Mouse (Mus musculus) MEL (cell line): ENCODE results near the gene Rhobtb1. TPM values are rescaled to one million over a fixed set of nuclear protein-coding genes. Genes with fewer than 3 reads are reported as not detected.

Experiments used
- DNase-seq: peaks from one replicate; pipeline ENCODE4 v3.0.0; 2011; ENCODE audit warnings: low read depth, low spot score
- H3K27ac ChIP-seq: 2 replicates; pipeline ENCODE4 v1.5.1; 2012; ENCODE audit warnings: low read depth, mild to moderate bottlenecking, control low read depth, low read length, moderate library complexity; ENCODE audit not compliant: control insufficient read depth
- H3K27me3 ChIP-seq, 2 experiments: fragments of 150-350 bp in 1 of 2; sonication (generic) in 1 of 2; 2 replicates each; pipeline ENCODE4 v1.6.1; 2012; ENCODE audit warnings: low read length in 2 of 2, mild to moderate bottlenecking in 2 of 2, improper control_type of control experiment in 1 of 2, moderate library complexity in 1 of 2; ENCODE audit not compliant: insufficient read depth in 2 of 2, control insufficient read depth in 1 of 2
- H3K36me3 ChIP-seq, 2 experiments: 2 replicates each; pipeline ENCODE4 v1.6.1; 2012 to 2014; ENCODE audit warnings: low read length in 2 of 2, improper control_type of control experiment in 1 of 2, inconsistent platforms in 1 of 2, mild to moderate bottlenecking in 1 of 2; ENCODE audit not compliant: insufficient read depth in 2 of 2, control insufficient read depth in 1 of 2
- H3K4me1 ChIP-seq, 2 experiments: fragments of 150-350 bp in 1 of 2; sonication (generic) in 1 of 2; 2 replicates each; pipeline ENCODE4 v1.6.1; 2012; ENCODE audit warnings: low read length in 2 of 2, improper control_type of control experiment in 1 of 2, mild to moderate bottlenecking in 1 of 2; ENCODE audit not compliant: insufficient read depth in 2 of 2, control insufficient read depth in 1 of 2
- H3K4me3 ChIP-seq, 2 experiments: fragments of 150-350 bp in 1 of 2; sonication (generic) in 1 of 2; 2 replicates each; pipeline ENCODE4 v1.5.1; 2012; ENCODE audit warnings: low read depth in 2 of 2, low read length in 2 of 2, mild to moderate bottlenecking in 2 of 2, moderate library complexity in 2 of 2, control low read depth in 1 of 2, improper control_type of control experiment in 1 of 2; ENCODE audit not compliant: control insufficient read depth in 1 of 2, insufficient read depth in 1 of 2
- H3K79me2 ChIP-seq: 2 replicates; pipeline ENCODE4 v1.6.1; 2012; ENCODE audit warnings: mild to moderate bottlenecking, low read length, moderate library complexity; ENCODE audit not compliant: control insufficient read depth, poor library complexity, insufficient read depth
- H3K9ac ChIP-seq: 2 replicates; pipeline ENCODE4 v1.6.1; 2012; ENCODE audit warnings: low read depth, mild to moderate bottlenecking, control low read depth, low read length, moderate library complexity; ENCODE audit not compliant: control insufficient read depth, poor library complexity, severe bottlenecking
- H3K9me3 ChIP-seq: fragments of 150-350 bp; sonication (generic); replicated peaks from 2 replicates; pipeline ENCODE4 v1.6.1; 2012; ENCODE audit warnings: mild to moderate bottlenecking, low read length, improper control_type of control experiment, moderate library complexity; ENCODE audit not compliant: insufficient read depth
- BHLHE40 ChIP-seq: IDR thresholded peaks from 2 replicates; pipeline ENCODE4 v1.6.1; 2012; ENCODE audit warnings: low read depth, mild to moderate bottlenecking, inconsistent platforms, low read length, improper control_type of control experiment, borderline replicate concordance
- CHD1 ChIP-seq: IDR thresholded peaks from 2 replicates; pipeline ENCODE4 v1.6.1; 2012; ENCODE audit warnings: low read depth, mild to moderate bottlenecking, inconsistent platforms, low read length, improper control_type of control experiment
- GABPA ChIP-seq: IDR thresholded peaks from 2 replicates; pipeline ENCODE4 v1.6.1; 2012; ENCODE audit warnings: low read depth, mild to moderate bottlenecking, inconsistent platforms, low read length, improper control_type of control experiment, moderate library complexity
- GATA1 ChIP-seq: IDR thresholded peaks from 2 replicates; pipeline ENCODE4 v1.6.1; 2011; ENCODE audit warnings: low read depth, low read length, improper control_type of control experiment
- HCFC1 ChIP-seq: IDR thresholded peaks from 2 replicates; pipeline ENCODE4 v1.6.1; 2012; ENCODE audit warnings: low read depth, mild to moderate bottlenecking, inconsistent platforms, low read length, improper control_type of control experiment, moderate library complexity
- JUND ChIP-seq: IDR thresholded peaks from 2 replicates; pipeline ENCODE4 v1.6.1; 2011; ENCODE audit warnings: low read depth, mild to moderate bottlenecking, improper control_type of control experiment, low read length
- MAX ChIP-seq: IDR thresholded peaks from 2 replicates; pipeline ENCODE4 v1.6.1; 2011; ENCODE audit warnings: low read length, improper control_type of control experiment
- MAZ ChIP-seq: IDR thresholded peaks from 2 replicates; pipeline ENCODE4 v1.6.1; 2012; ENCODE audit warnings: low read depth, mild to moderate bottlenecking, inconsistent platforms, low read length, improper control_type of control experiment
- NELFE ChIP-seq: IDR thresholded peaks from 2 replicates; pipeline ENCODE4 v1.6.1; 2011; ENCODE audit warnings: low read depth, low read length, improper control_type of control experiment
- POLR2A ChIP-seq, 2 experiments: IDR thresholded peaks; 2 replicates each; pipeline ENCODE4 v1.6.1; 2011 to 2012; ENCODE audit warnings: low read length in 2 of 2, mild to moderate bottlenecking in 2 of 2, control low read depth in 1 of 2, improper control_type of control experiment in 1 of 2, low read depth in 1 of 2, moderate library complexity in 1 of 2; ENCODE audit not compliant: control insufficient read depth in 1 of 2, insufficient read depth in 1 of 2, poor library complexity in 1 of 2
- RCOR1 ChIP-seq: IDR thresholded peaks from 2 replicates; pipeline ENCODE4 v1.6.1; 2012; ENCODE audit warnings: low read depth, mild to moderate bottlenecking, inconsistent platforms, low read length, improper control_type of control experiment
- SIN3A ChIP-seq: IDR thresholded peaks from 2 replicates; pipeline ENCODE4 v1.6.1; 2012; ENCODE audit warnings: low read length, improper control_type of control experiment, inconsistent platforms
- SMC3 ChIP-seq: IDR thresholded peaks from 2 replicates; pipeline ENCODE4 v1.6.1; 2011; ENCODE audit warnings: low read depth, low read length, improper control_type of control experiment
- TAL1 ChIP-seq: IDR thresholded peaks from 2 replicates; pipeline ENCODE4 v1.6.1; 2012; ENCODE audit warnings: mild to moderate bottlenecking, inconsistent platforms, low read length, moderate library complexity, mixed read lengths
- TBP ChIP-seq: IDR thresholded peaks from 2 replicates; pipeline ENCODE4 v1.8.0; 2011; ENCODE audit warnings: low read depth, low read length, improper control_type of control experiment
- USF2 ChIP-seq, 2 experiments: IDR thresholded peaks; 2 replicates each; pipeline ENCODE4 v1.6.1; 2011 to 2012; ENCODE audit warnings: improper control_type of control experiment in 2 of 2, low read length in 2 of 2, borderline replicate concordance in 1 of 2, inconsistent platforms in 1 of 2, low read depth in 1 of 2, mild to moderate bottlenecking in 1 of 2; ENCODE audit not compliant: insufficient read depth in 1 of 2
- ZMIZ1 ChIP-seq: IDR thresholded peaks from 2 replicates; pipeline ENCODE4 v1.6.1; 2012; ENCODE audit warnings: low read depth, mild to moderate bottlenecking, inconsistent platforms, low read length, improper control_type of control experiment, moderate library complexity
- ZNF384 ChIP-seq: IDR thresholded peaks from 2 replicates; pipeline ENCODE4 v1.6.1; 2012; ENCODE audit warnings: low read depth, mild to moderate bottlenecking, inconsistent platforms, low read length, improper control_type of control experiment
- polyA plus RNA-seq, 2 experiments: library from polyadenylated mRNA; stranded (reverse) in 1 of 2; unstranded in 1 of 2; fragments of >175 nt in 1 of 2; fragments of >200 nt in 1 of 2; gene quantifications; 2 replicates each; pipeline versions ENCODE4 v1.2.1 to v1.2.4; 2012; ENCODE audit warnings: low replicate concordance in 2 of 2, low read depth in 1 of 2; ENCODE audit not compliant: insufficient read length in 2 of 2, insufficient read depth in 1 of 2, missing spikeins in 1 of 2
- total RNA-seq: library from RNA; depleted of rRNA; stranded (reverse); fragments of 300-350 nt; gene quantifications from 2 replicates; pipeline ENCODE4 v1.2.3, GENCODE M21; 2012

The Rhobtb1 gene
- total and polyA plus RNA-seq, 3 experiments, result not detected

- H3K27ac ChIP-seq, result no peak overlapping the region
- no peak overlapping the region for H3K9ac ChIP-seq
- H3K36me3 ChIP-seq, result no peaks in the 10 kb centered on the region
- no peak for DNase-seq
- no peaks in the 10 kb centered on the region for H3K79me2 ChIP-seq
- no peak overlapping the region for H3K4me3 ChIP-seq
- no peaks in the 10 kb centered on the region for H3K4me1 ChIP-seq
- TF ChIP-seq MAX, result no peak
- TF ChIP-seq CHD1, result no peak
- no peak for TF ChIP-seq TAL1
- no peak for TF ChIP-seq GABPA
- no peaks in the 10 kb centered on the region for H3K27me3 ChIP-seq
- H3K9me3 ChIP-seq, result no peaks in the 10 kb centered on the region
These were observed 74.7 kb downstream of the Rhobtb1 start for GRCm38 (mm10) chr10:69225951-69226350.

GRCm38 (mm10) chr10:69237185-69237584 is 86.0 kb downstream of the Rhobtb1 start:
- H3K4me1 ChIP-seq, result no peaks in the 10 kb centered on the region
- H3K36me3 ChIP-seq, result no peaks in the 10 kb centered on the region
- no peak overlapping the region for H3K4me3 ChIP-seq
- H3K9ac ChIP-seq, result no peak overlapping the region
- no peaks in the 10 kb centered on the region; a peak in 1 of 4 replicates for H3K27me3 ChIP-seq
- no peaks in the 10 kb centered on the region for H3K9me3 ChIP-seq
- no peaks in the 10 kb centered on the region for H3K79me2 ChIP-seq
- DNase-seq, result no peak
- H3K27ac ChIP-seq, result no peak overlapping the region
- TF ChIP-seq NELFE (no peak), BHLHE40 (no peak), RCOR1 (no peak), ZMIZ1 (no peak), HCFC1 (no peak), SMC3 (no peak), USF2 (IDR thresholded peaks at IDR 0.05; ENCODE audit: borderline replicate concordance in 1 of 2, insufficient read depth in 1 of 2, low read depth in 1 of 2, low read length in 2 of 2) (no peak), SIN3A (no peak), ZNF384 (no peak), JUND (no peak), MAX (no peak), GATA1 (no peak), POLR2A (IDR thresholded peaks at IDR 0.05; ENCODE audit: control insufficient read depth in 1 of 2, insufficient read depth in 1 of 2, low read depth in 1 of 2, low read length in 2 of 2, poor library complexity in 1 of 2) (no peak), MAZ (no peak), TBP (no peak)
